Mouse (Mus musculus) gastrocnemius, adult 2 months (tissue): ENCODE measurements at regions not wholly inside any gene's neighbourhood (a gene's known extent, or its start where the extent isn't known, plus 50 kb on each side); places are given as distances from the start of the nearest gene placed in this dataset.
A peak's percentile ranks its signal among the peaks of the same experiment; 100 is the strongest.

ENCODE experiments used
- DNase-seq: peaks from one replicate; pipeline ENCODE4 v3.0.0; 2022
- H3K27ac ChIP-seq: fragments of 200-600 bp; 2 replicates; pipeline ENCODE4 v1.8.1; 2022; ENCODE audit warnings: mild to moderate bottlenecking
- H3K4me3 ChIP-seq: fragments of 200-600 bp; 2 replicates; pipeline ENCODE4 v1.8.1; 2022; ENCODE audit warnings: mild to moderate bottlenecking, moderate library complexity
- CTCF ChIP-seq: fragments of 200-600 bp; IDR thresholded peaks from 2 replicates; pipeline ENCODE4 v1.8.1; 2022; ENCODE audit warnings: antibody characterized with exemption, mild to moderate bottlenecking, moderate library complexity
- intact Hi-C: fragments of 180-260 bp; cut with DNase I; formaldehyde crosslinking; loops from one replicate; pipeline ENCODE4 v1.15.1; 2025

GRCm38 (mm10) chr10:37668827-37669226 lies 530.1 kb upstream of the Marcks start:
- intact Hi-C loops = no loop called here
- H3K4me3 ChIP-seq = no peak overlapping the region
- TF ChIP-seq CTCF = no peak
- no peak overlapping the region for H3K27ac ChIP-seq
- DNase-seq = no peak

- H3K4me3 ChIP-seq = no peak overlapping the region
- H3K27ac ChIP-seq = no peak overlapping the region
- intact Hi-C loops = no loop called here
- no peak for DNase-seq
- TF ChIP-seq CTCF = no peak
Observed at GRCm38 (mm10) chr10:37667031-37667745, 528.5 kb upstream of the Marcks start.

GRCm38 (mm10) chr10:37666535-37666934 lies 527.8 kb upstream of the Marcks start:
- intact Hi-C loops = no loop called here
- no peak overlapping the region for H3K27ac ChIP-seq
- TF ChIP-seq CTCF = no peak

GRCm38 (mm10) chr10:37637001-37637562 lies 498.4 kb upstream of the Marcks start:
- TF ChIP-seq CTCF = no peak

More at GRCm38 (mm10) chr10:37666535-37666934, 527.8 kb upstream of the Marcks start:
- no peak for DNase-seq
- H3K4me3 ChIP-seq = no peak overlapping the region

GRCm38 (mm10) chr10:37636421-37636820 lies 497.7 kb upstream of the Marcks start:
- no peak for TF ChIP-seq CTCF
- intact Hi-C loops = no loop called here
- no peak for DNase-seq
- H3K4me3 ChIP-seq = no peak overlapping the region
- H3K27ac ChIP-seq = no peak overlapping the region

More at GRCm38 (mm10) chr10:37637001-37637562, 498.4 kb upstream of the Marcks start:
- intact Hi-C loops = no loop called here
- no peak overlapping the region for H3K27ac ChIP-seq
- DNase-seq = no peak
- H3K4me3 ChIP-seq = no peak overlapping the region

GRCm38 (mm10) chr10:37630403-37630802 lies 491.7 kb upstream of the Marcks start:
- Histone ChIP-seq H3K4me3 (no peak overlapping the region), H3K27ac (no peak overlapping the region)
- no peak for DNase-seq
- intact Hi-C loops = no loop called here
- TF ChIP-seq CTCF = no peak

GRCm38 (mm10) chr10:37627900-37628299 lies 489.2 kb upstream of the Marcks start:
- no peak for DNase-seq
- no peak overlapping the region for H3K4me3 ChIP-seq
- no peak for TF ChIP-seq CTCF
- H3K27ac ChIP-seq = peak overlapping the region; percentile 31; the same call in 1 of the 2 replicates
- intact Hi-C loops = no loop called here

- DNase-seq = no peak
- no peak overlapping the region for H3K27ac ChIP-seq
- intact Hi-C loops = no loop called here
- no peak for TF ChIP-seq CTCF
- H3K4me3 ChIP-seq = no peak overlapping the region
Observed at GRCm38 (mm10) chr10:37626758-37627201, 488.1 kb upstream of the Marcks start.

GRCm38 (mm10) chr10:37625972-37626757 lies 487.4 kb upstream of the Marcks start:
- no peak for DNase-seq
- intact Hi-C loops = no loop called here
- no peak overlapping the region for H3K4me3 ChIP-seq

GRCm38 (mm10) chr10:37623041-37623440 lies 484.3 kb upstream of the Marcks start:
- DNase-seq = no peak
- intact Hi-C loops = no loop called here
- no peak for TF ChIP-seq CTCF
- Histone ChIP-seq H3K27ac (no peak overlapping the region), H3K4me3 (no peak overlapping the region)

More at GRCm38 (mm10) chr10:37625972-37626757, 487.4 kb upstream of the Marcks start:
- no peak overlapping the region for H3K27ac ChIP-seq
- TF ChIP-seq CTCF = no peak

- no peak for TF ChIP-seq CTCF
- intact Hi-C loops = no loop called here
- no peak for DNase-seq
- no peak overlapping the region for H3K27ac ChIP-seq
- no peak overlapping the region for H3K4me3 ChIP-seq
Observed at GRCm38 (mm10) chr10:37618606-37619005, 479.9 kb upstream of the Marcks start.

GRCm38 (mm10) chr10:37617708-37618300 lies 479.1 kb upstream of the Marcks start:
- Histone ChIP-seq H3K27ac (no peak overlapping the region), H3K4me3 (no peak overlapping the region)
- intact Hi-C loops = no loop called here
- no peak for TF ChIP-seq CTCF
- no peak for DNase-seq
